Mouse (Mus musculus) midbrain, postnatal 0 days (tissue): ENCODE results near the gene Plekhm3. TPM values are rescaled to one million over a fixed set of nuclear protein-coding genes. Genes with fewer than 3 reads are reported as not detected.

Experiments used
- ATAC-seq: fragments of 200-750 bp; cut with Nextera tagmentation; 2 replicates; pipeline ENCODE4 v1.8.0; 2017; ENCODE audit warnings: moderate number of reproducible peaks, mild to moderate bottlenecking, moderate TSS enrichment, moderate library complexity; ENCODE audit not compliant: low FRiP score
- DNase-seq: peaks from one replicate; pipeline ENCODE4 v3.0.0-alpha.2; 2015; ENCODE audit warnings: low spot score
- H3K27ac ChIP-seq: fragments of 300-500 bp; sonication (generic); 2 replicates; pipeline ENCODE4 v1.5.1; 2014; ENCODE audit warnings: low read depth, mild to moderate bottlenecking, low read length, mixed read lengths
- H3K27me3 ChIP-seq: fragments of 300-500 bp; sonication (generic); 2 replicates; pipeline ENCODE4 v1.6.1; 2014; ENCODE audit warnings: low read length, control low read depth, mixed read lengths; ENCODE audit not compliant: insufficient read depth
- H3K36me3 ChIP-seq: fragments of 300-500 bp; sonication (generic); 2 replicates; pipeline ENCODE4 v1.6.1; 2014; ENCODE audit warnings: low read length, control low read depth, mixed read lengths; ENCODE audit not compliant: insufficient read depth
- H3K4me1 ChIP-seq: fragments of 300-500 bp; sonication (generic); 2 replicates; pipeline ENCODE4 v1.6.1; 2014; ENCODE audit warnings: mild to moderate bottlenecking, control low read depth, antibody characterized with exemption, low read length, mixed read lengths; ENCODE audit not compliant: insufficient read depth
- H3K4me2 ChIP-seq: fragments of 300-500 bp; sonication (generic); 2 replicates; pipeline ENCODE4 v1.6.1; 2014; ENCODE audit warnings: low read depth, mild to moderate bottlenecking, low read length, mixed read lengths; ENCODE audit not compliant: poor library complexity, severe bottlenecking
- H3K4me3 ChIP-seq: fragments of 300-500 bp; sonication (generic); 2 replicates; pipeline ENCODE4 v1.5.1; 2014; ENCODE audit warnings: low read depth, mild to moderate bottlenecking, low read length, moderate library complexity
- H3K9ac ChIP-seq: fragments of 300-500 bp; sonication (generic); replicated peaks from 2 replicates; pipeline ENCODE4 v1.6.1; 2014; ENCODE audit warnings: mild to moderate bottlenecking, low read length, moderate library complexity, mixed read lengths; ENCODE audit not compliant: poor library complexity, severe bottlenecking
- H3K9me3 ChIP-seq: fragments of 300-500 bp; sonication (generic); 2 replicates; pipeline ENCODE4 v1.6.1; 2016; ENCODE audit warnings: low read length, control low read depth
- CTCF ChIP-seq: IDR thresholded peaks from 2 replicates; pipeline ENCODE4 v1.5.1; 2016; ENCODE audit warnings: antibody characterized with exemption, mild to moderate bottlenecking
- WGBS: fragments of 180-500 bp; shearing (Covaris S2); extraction: QIAGEN DNeasy Blood & Tissue Kit; methylation state at CpG from one replicate; pipeline ENCODE4 v1.1.7; 2014; 5-methylcytosine and 5-hydroxymethylcytosine counted together
- polyA plus RNA-seq: library from polyadenylated mRNA; unstranded; fragments of >200 nt; fragmentation: Nextera tagmentation; extraction: Ambion mirVana; gene quantifications from 2 replicates; pipeline ENCODE4 v1.2.1, GENCODE M21; 2015
- total RNA-seq: library from RNA; depleted of rRNA; stranded (reverse); fragments of >200 nt; gene quantifications from 2 replicates; pipeline ENCODE4 v1.2.3, GENCODE M21; 2014

Plekhm3 gene
- total and polyA plus RNA-seq, 2 experiments from 2014 or later, result 5.9 to 14.6 TPM

- no peak overlapping the region for H3K27ac ChIP-seq
- H3K27me3 ChIP-seq, result no peaks in the 10 kb centered on the region
- 88% methylated on average over 3 of the region's 3 CpGs for WGBS
- peaks cover 11% of the 10 kb centered on the region for H3K36me3 ChIP-seq
- H3K4me3 ChIP-seq, result no peak overlapping the region
- ATAC-seq (no peak), DNase-seq (no peak)
- H3K9me3 ChIP-seq, result no peaks in the 10 kb centered on the region
- H3K4me2 ChIP-seq, result no peak overlapping the region
- H3K9ac ChIP-seq, result no peak overlapping the region
- no peaks in the 10 kb centered on the region for H3K4me1 ChIP-seq
- TF ChIP-seq CTCF, result no peak
Observed at GRCm38 (mm10) chr1:64797621-64798020, 159.0 kb downstream of the Plekhm3 start.

DNA sequence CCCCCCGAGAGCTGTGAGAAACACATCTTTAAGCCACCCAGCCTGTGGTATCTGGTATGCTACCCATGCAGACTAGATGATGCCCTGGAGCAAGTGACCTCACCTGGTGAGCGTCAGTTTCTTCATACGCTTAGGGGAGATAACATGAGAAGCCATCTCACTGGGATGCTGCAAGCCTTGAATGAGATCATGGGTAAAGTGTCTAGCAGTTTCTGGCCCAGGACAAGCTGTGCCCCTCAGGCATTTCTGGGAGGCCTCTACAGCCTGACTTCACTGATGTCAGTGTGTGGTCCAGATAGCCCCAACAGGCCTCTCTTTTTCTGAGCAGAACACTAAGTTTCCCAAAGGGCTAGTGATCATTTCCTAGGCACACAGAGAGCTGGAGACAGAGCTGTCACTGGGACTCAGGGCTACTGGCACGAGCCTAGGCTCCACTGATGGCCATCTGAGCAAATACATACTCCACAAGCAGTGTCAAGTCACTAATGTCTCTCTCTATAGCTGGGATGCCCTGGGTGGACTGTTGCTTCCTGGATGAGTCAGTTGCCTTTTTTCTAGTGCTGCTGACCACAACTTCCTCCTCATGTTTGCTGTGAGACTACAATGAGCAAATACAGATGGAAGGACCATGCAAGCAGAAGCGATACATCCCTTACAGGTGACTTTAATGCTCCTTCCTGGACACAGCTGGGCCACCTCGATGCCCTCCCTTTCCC is 159.6 kb downstream of the Plekhm3 start:
- no peak overlapping the region for H3K4me2 ChIP-seq

GRCm38 (mm10) chr1:64795284-64796040 is 161.2 kb downstream of the Plekhm3 start:
- WGBS, result 71% methylated on average over 8 of the region's 8 CpGs
- TF ChIP-seq CTCF, result no peak

More for the DNA sequence above, 159.6 kb downstream of the Plekhm3 start:
- TF ChIP-seq CTCF, result no peak
- no peaks in the 10 kb centered on the region for H3K4me1 ChIP-seq
- H3K27ac ChIP-seq, result no peak overlapping the region
- 86% methylated on average over 6 of the region's 6 CpGs for WGBS
- H3K36me3 ChIP-seq, result peaks cover 11% of the 10 kb centered on the region
- DNase-seq (no peak), ATAC-seq (no peak)
- H3K4me3 ChIP-seq, result no peak overlapping the region
- H3K27me3 ChIP-seq, result no peaks in the 10 kb centered on the region
- no peaks in the 10 kb centered on the region for H3K9me3 ChIP-seq
- H3K9ac ChIP-seq, result no peak overlapping the region

DNA sequence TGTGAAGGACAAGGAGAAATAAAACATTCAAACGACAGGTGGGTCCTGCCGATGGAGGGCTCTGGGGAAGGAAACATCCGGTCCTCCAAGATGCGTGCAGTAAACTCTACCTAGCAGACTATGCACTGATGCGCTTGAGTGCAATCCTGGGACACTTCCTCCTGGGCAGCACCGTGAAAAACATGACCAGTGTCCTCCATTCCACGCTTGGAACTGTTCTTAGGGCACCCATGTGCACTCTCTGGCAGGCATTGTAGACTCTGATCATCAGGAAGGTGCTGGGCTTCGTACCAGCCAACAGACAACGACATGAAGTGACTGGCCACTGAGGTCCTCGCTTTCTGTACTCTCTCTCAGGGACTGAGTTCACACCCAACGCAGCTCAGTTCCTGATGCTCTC is 162.5 kb downstream of the Plekhm3 start:
- 92% methylated on average over 11 of the region's 11 CpGs for WGBS
- Histone ChIP-seq H3K27ac (no peak overlapping the region), H3K9me3 (no peaks in the 10 kb centered on the region), H3K4me1 (no peaks in the 10 kb centered on the region), H3K4me2 (no peak overlapping the region), H3K4me3 (no peak overlapping the region), H3K27me3 (no peaks in the 10 kb centered on the region), H3K9ac (no peak overlapping the region), H3K36me3 (peaks cover 11% of the 10 kb centered on the region)
- no peak for TF ChIP-seq CTCF
- DNase-seq, result no peak
- ATAC-seq, result no peak

More at GRCm38 (mm10) chr1:64795284-64796040, 161.2 kb downstream of the Plekhm3 start:
- Histone ChIP-seq H3K9me3 (no peaks in the 10 kb centered on the region), H3K9ac (no peak overlapping the region), H3K36me3 (peaks cover 11% of the 10 kb centered on the region), H3K27me3 (no peaks in the 10 kb centered on the region), H3K27ac (no peak overlapping the region), H3K4me1 (no peaks in the 10 kb centered on the region), H3K4me2 (no peak overlapping the region), H3K4me3 (no peak overlapping the region)
- DNase-seq (peak; percentile 40), ATAC-seq (peak; percentile 54; the same call in 1 of the 2 replicates)

- Histone ChIP-seq H3K4me1 (no peaks in the 10 kb centered on the region), H3K27me3 (no peaks in the 10 kb centered on the region), H3K9ac (no peak overlapping the region), H3K27ac (no peak overlapping the region), H3K36me3 (peaks cover 11% of the 10 kb centered on the region), H3K4me2 (no peak overlapping the region), H3K9me3 (no peaks in the 10 kb centered on the region), H3K4me3 (no peak overlapping the region)
- ATAC-seq (no peak), DNase-seq (no peak)
- 86% methylated on average over 4 of the region's 4 CpGs for WGBS
- no peak for TF ChIP-seq CTCF
Observed at GRCm38 (mm10) chr1:64793234-64793530, 163.4 kb downstream of the Plekhm3 start.
